Mouse (Mus musculus) retina, embryonic 14.5 days (tissue): ENCODE results near the gene Thada.
"Not testable (repeated sequence)": the region's sequence is repeated elsewhere in the genome, so short reads cannot be mapped to it uniquely, and the experiment has no call there.

Experiments
- DNase-seq: peaks from one replicate; pipeline ENCODE4 v3.0.0-alpha.2; 2015; ENCODE audit warnings: low spot score

The Thada gene

DNA sequence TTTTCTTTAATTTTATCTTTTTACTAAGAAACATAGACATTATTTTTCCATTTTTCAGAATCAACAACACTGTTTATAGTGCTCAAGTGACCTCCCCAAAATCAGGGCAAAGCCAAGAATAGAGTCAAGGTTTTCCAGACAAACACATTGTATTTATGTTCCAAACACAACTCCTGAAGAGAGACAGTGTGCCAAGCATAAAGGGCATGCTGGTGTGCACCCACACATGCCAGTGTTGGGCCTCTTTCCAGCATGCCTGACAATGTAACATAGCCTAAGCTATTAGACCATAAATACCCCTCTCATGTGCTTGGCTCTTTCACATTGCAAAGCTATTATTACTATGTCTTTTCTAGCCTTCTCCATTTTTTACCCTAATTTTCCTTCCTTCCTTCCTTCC is 205.8 kb downstream of the Thada start:
- DNase-seq: no peak

DNA sequence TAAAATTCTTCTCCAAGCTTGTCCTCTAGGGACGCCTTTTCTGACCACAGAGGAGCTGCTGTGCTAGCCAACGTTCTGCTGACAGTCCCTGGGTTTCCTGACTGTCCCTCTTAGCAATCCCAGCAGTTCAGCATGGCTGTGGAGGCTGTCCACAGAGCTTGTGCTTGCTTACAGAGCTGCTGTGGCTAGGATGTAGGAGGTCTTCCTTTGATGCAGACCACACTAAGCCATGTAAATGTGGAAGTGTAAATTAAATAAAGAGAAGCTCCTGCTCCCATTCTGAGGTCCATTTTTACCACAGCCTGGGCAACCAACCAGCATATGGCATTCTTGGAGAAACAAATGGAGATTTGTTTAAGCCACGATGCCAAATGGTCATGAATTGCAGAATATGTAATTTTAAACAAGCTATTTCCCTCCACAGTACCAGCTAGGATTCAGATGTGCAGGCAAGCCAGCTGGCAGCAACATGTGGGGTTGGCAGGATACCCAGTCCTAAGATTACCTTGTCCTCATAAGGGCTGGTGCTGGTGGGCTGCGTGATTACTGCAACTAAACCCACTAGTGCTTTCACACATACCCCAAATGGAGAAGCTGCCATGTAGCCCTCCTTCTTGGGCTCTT is 207.3 kb downstream of the Thada start:
- no peak for DNase-seq

DNA sequence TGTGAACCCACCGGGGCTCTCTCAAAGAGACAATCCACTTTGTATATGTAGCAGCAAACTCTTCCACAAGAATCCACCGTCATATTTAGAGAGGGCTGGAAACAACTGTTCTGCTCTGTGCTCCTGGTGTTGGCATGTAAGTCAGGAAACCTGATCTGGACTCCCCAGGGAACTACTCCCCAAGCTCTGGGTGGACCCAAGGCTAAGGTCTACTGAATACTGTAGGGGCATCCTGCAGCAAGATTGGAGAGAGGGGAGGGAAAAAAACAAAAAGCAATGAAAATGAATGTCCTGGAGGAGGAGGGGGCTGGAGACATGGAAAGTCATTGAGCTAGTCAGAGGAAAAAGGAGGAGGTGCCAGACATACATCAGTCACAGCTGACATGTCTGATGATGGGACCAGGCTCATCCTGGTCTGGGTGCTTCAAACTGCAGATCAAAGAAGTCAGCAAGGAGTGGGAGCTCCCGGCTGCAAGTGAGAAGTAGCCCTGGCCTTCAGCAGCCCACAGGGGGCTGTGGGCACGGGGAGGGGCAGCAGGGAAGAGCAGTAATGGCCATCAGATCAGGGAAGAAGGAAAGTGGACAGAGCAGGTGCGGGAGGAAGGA is 208.0 kb downstream of the Thada start:
- DNase-seq: no peak

DNA sequence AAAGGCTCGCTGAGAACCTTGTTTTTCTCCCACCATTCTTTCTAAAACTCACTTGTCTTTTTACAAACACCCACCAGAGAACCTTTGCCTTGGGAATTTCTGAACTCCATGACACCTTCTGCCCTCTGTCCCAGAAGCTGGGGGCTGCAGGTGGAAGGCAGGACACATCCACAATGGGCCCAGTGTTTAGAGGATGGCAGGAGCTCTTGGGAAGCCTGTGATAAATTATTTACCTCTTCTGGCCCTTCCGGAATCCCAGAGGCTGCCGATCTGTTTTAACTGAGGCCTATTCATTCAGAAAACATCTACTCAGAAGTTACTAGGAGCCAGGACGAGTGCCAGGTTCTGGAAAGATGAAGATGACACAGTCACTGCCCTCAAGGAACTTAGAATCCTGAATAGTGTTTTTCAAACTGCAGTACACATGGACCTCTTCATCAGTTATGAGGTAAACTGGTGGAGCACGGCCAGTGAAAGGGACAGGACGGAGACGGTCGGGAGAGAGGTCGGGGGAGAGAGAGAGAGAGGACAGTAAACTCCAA is 209.7 kb downstream of the Thada start:
- DNase-seq: peak; percentile 12

DNA sequence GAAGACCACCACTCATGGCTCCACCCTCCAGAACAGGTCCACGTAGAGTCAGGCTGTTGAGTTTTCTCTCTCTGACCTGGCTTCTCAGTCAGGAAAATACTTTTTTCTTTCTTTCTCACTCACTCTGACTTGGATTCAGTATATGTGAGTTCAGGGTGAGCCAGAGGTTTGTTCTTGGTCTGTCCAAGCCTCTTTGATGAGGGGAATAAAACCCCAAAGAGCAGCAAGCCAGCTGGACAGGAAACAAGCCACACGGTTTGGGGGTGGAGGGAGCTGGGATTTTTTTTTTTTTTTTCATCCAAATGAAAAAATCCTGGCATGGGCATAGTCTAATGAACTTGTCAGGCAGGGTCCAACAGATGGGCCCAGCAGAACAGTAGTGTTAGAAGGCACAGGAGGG is 210.2 kb downstream of the Thada start:
- DNase-seq: no peak

DNA sequence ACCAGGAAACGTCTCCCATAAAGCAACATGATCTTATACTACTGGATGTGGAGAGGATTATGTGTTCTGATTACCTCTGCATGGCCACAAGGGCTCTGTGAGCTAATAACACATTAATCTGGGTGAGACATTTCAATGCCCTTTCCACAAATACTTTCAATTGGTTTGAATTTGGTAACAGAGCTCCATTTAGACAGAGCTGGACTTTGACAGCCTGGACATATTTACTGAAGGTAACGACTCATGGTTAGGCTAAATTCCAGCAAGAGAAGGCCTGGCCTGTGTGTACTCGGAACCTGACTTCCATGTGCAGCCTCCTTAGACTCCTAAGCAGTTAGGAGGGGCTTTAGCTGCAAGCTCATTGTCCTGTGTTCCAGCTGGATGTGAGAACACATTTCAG is 214.6 kb downstream of the Thada start:
- DNase-seq: no peak

DNA sequence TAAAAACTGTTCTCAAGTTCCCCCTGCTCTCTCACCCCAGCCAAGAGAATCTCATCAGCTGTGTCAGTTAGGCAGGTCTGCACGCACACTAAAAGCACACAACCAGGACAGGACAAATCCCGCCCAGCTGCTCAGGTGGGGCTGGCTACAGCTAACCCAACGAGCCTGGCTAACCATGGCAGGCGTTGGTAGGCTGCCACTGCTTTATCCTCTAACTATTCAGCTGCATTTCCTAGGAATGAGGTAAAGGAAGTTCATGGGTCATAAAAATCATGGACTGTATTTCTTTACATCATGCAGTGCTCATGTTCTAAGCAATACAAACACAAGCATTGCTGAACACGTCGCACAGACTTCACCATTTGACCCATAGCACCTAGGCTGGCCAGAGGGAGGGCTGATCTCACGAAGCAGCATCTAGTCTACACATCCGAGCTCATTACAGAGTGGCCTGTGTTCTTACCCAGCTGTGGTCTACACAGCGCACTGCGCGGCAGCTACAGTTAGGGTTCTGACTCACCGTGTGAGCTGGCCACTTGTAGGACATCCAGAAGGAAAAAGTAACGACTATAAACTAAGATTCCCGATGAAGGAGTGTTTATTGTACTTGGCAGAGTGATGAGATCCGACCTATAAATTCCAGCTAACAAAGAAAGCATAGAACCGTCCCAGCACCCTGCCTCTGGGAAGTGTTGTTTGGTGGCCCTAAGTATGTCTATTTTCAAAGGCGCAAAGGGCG is 221.7 kb downstream of the Thada start:
- no peak for DNase-seq

DNA sequence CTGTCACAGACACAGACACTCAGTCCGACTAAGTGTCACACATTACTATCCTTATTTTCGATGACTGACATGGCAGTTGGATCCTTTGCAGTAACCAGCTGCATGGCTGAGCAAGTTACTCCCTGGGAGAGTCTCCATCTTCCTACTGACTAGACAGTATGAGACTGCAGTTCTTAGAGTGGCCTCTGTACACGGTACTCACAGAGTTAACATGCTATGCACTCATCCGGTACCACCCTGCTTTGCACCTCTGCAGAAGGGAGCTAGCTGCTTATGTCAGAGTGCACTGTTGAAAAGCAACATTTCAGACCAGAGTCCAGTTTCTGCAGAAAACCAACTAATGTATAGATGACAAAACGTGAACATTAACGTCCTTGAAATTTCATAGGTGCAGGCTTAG is 222.2 kb downstream of the Thada start:
- DNase-seq: no peak

DNA sequence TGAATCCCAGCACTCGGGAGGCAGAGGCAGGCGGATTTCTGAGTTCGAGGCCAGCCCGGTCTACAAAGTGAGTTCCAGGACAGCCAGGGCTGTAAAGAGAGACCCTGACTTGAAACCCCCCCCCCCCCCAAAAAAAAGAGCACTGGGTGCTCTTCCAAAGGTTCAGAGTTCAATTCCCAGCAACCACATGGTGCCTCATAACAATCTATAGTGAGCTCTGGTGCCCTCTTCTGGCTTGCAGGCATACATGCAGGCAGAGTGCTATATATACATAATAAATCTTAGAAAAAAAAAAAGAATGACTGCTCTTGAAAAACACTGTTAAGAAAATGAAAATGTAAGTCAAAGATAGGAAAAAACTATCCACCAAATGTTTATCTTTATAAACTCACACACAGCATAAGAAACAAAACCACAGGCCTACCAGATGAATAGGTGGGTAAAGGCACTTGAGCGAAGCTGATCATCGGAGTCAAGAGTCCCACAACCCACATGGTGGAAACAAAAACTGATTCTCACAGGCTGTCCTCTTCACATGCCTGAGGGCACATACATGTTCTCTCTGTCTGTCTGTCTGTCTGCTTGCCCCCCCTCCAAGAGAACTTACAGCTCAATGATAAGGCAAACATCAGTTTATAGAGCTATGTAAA is 224.6 kb downstream of the Thada start:
- DNase-seq: no peak

DNA sequence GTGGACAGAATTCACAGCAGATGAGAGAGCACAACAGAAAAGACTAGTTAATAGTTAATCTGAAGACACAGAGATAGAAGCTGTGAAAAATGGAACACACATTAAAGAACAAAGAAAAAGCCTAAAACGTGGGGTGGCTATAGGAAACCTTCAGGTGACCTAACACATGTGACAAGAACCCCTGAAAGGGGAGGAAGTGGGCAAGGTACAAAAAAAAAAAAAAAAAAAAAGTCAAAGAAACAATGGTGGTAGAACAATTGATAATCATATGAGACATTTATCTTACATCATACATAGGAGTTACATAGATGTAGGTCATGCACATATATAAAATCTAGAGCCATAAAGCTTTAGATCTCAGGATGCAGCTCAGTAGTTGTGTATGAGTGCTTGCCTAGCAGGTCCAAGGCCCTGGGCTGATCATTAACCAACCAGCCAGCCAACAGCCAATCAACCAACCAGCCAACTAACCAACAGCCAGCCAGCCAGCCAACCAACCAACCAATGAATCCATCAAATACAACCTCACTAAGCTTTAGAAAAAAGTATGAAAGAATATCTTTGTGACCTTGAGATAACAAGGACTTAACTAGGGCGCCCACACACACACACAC is 226.2 kb downstream of the Thada start:
- no peak for DNase-seq

DNA sequence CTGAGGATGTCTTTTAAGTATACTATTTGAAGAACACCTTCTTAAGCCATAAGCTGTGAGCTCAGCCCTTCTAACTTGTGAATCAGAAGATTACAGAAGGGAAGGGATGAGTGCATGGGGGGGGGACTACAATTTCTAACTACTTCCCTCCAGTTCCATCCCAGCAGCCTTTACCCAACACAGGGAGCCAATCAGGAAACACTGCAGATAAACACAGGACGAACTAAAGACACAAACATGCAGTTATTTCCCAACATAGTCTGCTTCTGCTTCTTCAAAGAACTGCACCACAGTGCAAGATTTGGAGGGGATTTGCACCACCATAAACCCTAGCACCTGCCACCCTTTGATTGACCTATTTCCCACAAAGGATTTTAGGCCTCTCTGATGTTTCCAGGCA is 227.8 kb downstream of the Thada start:
- DNase-seq: no peak

DNA sequence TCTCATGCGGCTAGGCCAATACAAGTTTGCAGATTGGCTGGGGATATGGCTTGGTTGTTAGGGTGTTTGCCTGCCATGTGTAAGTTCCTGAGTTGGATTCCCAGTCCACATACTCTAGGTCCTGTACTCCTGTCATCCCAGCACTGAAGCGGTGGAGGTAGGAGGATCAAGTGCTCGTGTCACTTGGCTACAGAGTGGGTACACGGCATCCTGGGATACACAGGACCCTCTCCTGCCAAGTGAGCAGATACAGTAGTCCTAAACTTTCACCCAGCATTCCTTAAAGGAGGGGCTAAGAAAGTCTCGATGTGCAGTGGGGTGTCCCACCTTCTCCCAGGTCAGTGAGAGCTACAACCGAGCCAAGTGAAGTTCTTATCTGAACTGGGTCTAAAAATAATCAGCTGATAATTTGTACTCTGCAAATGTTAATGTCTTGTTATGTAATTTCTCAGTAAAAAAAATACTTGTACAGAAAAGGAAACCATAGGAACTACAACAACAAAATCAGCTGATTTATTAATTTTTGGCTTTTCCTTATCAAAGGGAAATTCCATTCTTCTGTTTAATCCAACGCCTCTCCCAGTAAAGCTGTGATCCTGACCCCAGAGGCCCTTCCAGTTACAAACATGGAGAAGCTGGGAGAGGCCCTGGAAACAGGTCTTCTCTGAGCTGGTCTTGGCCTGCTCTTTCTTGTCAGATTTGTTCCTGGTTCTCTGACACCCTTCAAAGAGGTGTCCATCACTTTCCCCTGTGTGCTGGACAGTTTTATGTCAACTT is 229.0 kb downstream of the Thada start:
- no peak for DNase-seq

DNA sequence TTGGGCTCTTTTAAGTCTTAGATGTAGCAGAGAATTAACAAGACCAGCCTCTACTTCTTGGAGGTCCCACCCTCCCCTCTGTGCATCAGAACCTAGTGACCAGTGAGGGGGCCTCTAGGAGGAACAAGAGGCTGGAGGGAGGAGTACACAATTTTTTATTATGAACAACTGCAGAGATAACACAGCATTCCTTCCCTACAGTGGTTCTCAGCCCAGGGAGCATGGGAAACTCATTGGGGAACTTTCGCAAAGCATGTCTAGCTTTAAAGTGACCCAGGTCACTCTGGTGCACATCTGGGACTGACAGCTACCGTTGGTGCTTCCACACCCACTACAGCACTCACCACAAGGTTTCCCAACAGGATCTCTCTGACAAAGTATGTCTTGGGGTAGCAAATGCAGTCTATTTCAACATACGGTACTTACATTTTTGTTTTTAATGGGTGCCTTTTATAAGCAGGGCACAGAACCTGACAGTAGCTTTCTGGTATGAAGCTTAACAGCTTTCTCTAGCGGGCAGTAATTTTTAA is 230.5 kb downstream of the Thada start:
- DNase-seq: no peak

DNA sequence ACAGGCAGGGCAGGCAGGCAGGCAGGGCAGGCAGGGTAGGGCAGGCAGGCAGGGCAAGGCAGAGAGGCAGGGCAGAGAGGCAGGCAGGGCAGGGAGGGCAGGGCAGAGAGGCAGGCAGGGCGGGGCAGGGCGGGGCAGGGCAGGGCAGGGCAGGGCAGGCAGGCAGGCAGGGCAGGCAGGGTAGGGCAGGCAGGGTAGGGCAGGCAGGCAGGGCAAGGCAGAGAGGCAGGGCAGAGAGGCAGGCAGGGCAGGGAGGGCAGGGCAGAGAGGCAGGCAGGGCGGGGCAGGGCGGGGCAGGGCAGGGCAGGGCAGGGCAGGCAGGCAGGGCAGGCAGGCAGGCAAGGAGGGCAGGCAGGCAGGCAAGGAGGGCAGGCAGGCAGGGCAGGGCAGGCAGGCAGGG is 231.2 kb downstream of the Thada start:
- not testable (repeated sequence) for DNase-seq

DNA sequence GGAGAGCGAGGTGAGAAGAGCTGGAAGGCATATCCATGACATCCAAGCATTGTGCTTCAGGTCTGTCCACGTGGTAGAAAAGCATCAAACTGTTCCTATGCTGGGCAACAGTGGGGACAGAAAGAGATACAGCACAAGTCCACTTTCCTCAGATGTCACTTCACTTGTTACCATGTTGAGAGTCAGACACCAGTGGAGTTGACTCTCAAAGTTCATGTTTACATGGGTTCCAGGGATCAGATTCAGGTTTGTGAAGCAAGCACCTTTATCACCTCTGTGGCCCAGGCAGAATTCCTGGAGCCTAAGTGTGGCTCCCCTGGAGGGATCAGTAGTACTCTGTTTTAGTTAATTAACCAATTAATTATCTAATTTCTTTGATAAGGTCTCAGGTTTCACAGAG is 232.2 kb downstream of the Thada start:
- no peak for DNase-seq

DNA sequence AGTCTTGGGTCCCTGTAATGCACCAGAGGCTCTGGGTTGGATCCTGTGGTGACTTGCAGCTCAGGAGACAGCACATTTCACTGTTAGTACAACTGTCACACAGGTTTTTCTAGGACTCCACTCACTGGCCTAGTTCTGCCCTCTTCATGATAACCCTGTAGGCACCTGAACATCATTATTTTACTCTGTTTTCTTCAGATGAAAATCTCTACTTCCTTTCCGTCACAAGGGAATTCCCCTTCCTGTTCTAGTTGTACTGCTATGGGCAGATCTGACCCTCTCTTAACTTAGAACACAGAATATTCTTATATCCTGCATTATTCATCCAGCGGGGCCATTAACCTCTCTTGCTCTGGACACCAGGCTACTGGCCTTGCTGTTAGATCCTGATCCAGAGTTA is 234.6 kb downstream of the Thada start:
- no peak for DNase-seq

DNA sequence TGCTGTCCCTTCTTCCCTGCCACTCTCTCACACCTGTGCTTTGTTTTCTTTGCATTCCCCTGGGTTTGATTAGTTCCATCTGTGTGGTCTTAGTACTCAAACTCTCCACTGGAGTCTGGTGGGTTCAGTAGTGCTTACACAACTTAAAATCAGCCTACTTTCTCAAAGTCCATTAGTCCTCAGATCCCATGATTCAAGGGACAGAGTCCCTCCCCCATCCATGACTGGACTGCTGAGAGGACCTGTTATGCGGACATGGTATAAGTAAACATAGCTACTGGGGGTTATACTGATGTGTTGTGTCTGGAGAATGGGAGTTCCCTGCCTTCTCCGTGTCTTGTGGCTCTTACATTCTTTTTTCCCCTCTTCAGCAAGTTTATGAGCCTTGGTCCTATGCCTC is 237.8 kb downstream of the Thada start:
- DNase-seq: no peak

DNA sequence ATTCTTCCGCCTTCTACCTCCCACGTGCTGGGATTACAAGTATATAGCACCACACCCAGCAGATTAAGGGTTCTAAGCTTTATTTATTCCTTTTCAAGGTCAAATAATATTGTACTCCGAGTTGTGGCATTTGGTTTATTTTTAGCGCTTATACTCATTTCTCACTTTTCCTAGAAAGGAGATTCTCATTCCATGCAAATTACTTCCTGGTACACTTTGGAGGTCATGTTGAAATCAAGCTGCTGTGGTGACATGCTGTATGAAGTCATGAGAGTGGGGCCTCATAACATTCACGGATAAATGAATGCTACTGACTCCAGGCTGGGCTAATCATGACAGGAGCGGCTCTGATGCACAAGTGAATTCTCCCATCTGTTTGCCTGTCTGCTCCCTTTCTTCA is 239.3 kb downstream of the Thada start:
- DNase-seq: no peak

DNA sequence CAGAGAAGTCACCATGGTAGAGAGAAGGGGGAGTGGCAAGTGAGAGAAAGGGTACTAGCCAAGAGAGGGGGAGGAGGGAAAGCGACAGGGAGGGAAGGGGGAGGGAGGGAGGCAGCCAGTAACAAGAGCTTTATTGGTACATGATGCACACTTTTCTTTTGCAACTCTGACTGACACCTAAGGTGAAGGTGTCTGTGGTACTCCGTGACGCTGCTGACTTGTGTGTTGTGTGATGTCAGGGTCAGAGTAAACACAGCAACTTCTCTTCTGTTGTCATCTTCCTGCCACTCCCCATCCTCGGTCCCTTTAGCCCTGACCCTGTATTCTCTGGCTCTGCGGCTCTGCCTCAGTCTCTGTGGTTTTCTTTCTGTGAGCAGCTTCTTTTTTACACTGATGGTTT is 239.8 kb downstream of the Thada start:
- no peak for DNase-seq

DNA sequence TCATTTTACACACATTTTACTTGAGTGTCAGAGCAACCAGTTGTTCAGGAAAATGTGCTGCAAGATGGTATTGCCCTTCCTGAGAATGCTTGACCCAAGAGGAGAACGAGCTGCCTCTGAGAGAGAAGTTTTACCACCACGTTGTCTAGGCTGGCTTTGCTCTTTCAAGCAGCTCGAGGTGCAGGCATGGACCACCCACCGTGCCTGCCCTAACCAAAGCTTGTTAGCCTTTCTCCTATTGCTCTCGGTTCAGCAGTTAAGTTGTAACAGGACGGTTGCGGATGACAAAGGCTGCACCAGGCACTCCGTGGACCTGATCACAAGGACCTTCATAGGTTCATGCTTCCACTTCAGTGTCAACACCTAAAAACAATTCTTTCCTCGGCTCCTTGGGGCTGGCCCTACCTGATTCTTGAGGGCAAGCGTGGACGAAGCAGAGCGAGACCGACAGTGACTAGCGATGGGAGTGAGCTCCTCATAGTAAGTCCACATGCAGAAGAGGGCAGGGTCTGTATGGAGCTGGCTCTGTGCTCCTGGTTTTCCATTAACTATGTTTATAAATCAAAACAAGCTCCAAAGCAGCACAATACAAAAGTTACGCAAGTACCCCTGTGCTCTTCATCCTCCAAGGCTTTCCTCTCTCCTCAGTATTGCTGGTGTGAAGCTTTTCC is 241.7 kb downstream of the Thada start:
- DNase-seq: peak; percentile 40

DNA sequence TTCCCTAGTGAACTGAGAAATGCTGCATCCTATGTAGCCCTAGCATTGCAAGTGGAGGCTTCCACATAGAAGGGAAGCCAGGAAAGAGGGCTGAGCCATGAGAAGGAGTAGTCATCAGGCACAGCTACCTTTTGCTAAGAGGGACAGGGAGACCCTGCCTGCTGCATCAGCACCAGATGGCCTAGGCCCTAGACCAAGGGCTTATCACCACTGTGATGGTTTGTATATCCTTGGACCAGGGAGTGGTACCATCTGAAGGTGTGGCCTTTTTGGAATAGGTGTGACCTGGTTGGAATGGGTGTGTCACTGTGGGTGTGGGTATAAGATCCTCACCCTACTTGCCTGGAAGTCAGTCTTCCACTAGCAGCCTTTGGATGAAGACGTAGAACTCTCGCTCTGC is 247.2 kb downstream of the Thada start:
- not testable (repeated sequence) for DNase-seq
